Mouse (Mus musculus) intestine, postnatal 0 days (tissue): ENCODE measurements around the gene Med16. TPM values are rescaled to one million over a fixed set of nuclear protein-coding genes. Genes with fewer than 3 reads are reported as not detected.

Experiments
- ATAC-seq: fragments of 200-750 bp; cut with Nextera tagmentation; 2 replicates; pipeline ENCODE4 v1.8.0; 2017; ENCODE audit warnings: mild to moderate bottlenecking, moderate TSS enrichment, moderate library complexity
- H3K27ac ChIP-seq: fragments of 300-500 bp; sonication (generic); 2 replicates; pipeline ENCODE4 v1.5.1; 2014; ENCODE audit warnings: mild to moderate bottlenecking, low read depth, low read length, moderate library complexity
- H3K27me3 ChIP-seq: fragments of 300-500 bp; sonication (generic); replicated peaks from 2 replicates; pipeline ENCODE4 v1.6.1; 2014; ENCODE audit warnings: low read length, mixed read lengths; ENCODE audit not compliant: control insufficient read depth, insufficient read depth
- H3K36me3 ChIP-seq: fragments of 300-500 bp; sonication (generic); 2 replicates; pipeline ENCODE4 v1.6.1; 2014; ENCODE audit warnings: mild to moderate bottlenecking, moderate library complexity; ENCODE audit not compliant: control insufficient read depth, insufficient read depth
- H3K4me1 ChIP-seq: fragments of 300-500 bp; sonication (generic); replicated peaks from 2 replicates; pipeline ENCODE4 v1.6.1; 2014; ENCODE audit warnings: antibody characterized with exemption, low read length, mixed read lengths; ENCODE audit not compliant: control insufficient read depth, insufficient read depth
- H3K4me2 ChIP-seq: fragments of 300-500 bp; sonication (generic); replicated peaks from 2 replicates; pipeline ENCODE4 v1.6.1; 2014; ENCODE audit warnings: low read depth, mild to moderate bottlenecking, moderate library complexity
- H3K4me3 ChIP-seq: fragments of 300-500 bp; sonication (generic); 2 replicates; pipeline ENCODE4 v1.5.1; 2014; ENCODE audit warnings: low read depth, low read length
- H3K9ac ChIP-seq: fragments of 300-500 bp; sonication (generic); 2 replicates; pipeline ENCODE4 v1.6.1; 2014; ENCODE audit warnings: mild to moderate bottlenecking, low read depth, low read length
- H3K9me3 ChIP-seq: fragments of 300-500 bp; sonication (generic); 2 replicates; pipeline ENCODE4 v1.6.1; 2016; ENCODE audit warnings: mixed run types; ENCODE audit not compliant: control insufficient read depth
- CTCF ChIP-seq: sonication (generic); IDR thresholded peaks from 2 replicates; pipeline ENCODE4 v1.5.1; 2016; ENCODE audit warnings: low read depth, mild to moderate bottlenecking, control low read depth, antibody characterized with exemption, moderate library complexity
- WGBS: fragments of 180-500 bp; shearing (Covaris S2); extraction: QIAGEN DNeasy Blood & Tissue Kit; methylation state at CpG from one replicate; pipeline ENCODE4 v1.1.7; 2014; 5-methylcytosine and 5-hydroxymethylcytosine counted together
- polyA plus RNA-seq: library from polyadenylated mRNA; unstranded; fragments of >200 nt; fragmentation: Nextera tagmentation; extraction: Ambion mirVana; gene quantifications from 2 replicates; pipeline ENCODE4 v1.2.1, GENCODE M21; 2015

Gene Med16
- polyA plus RNA-seq, 1 experiment from 2014 or later: 17.8 TPM

- no peak overlapping the region for H3K27ac ChIP-seq
- H3K9me3 ChIP-seq: no peaks in the 10 kb centered on the region
- H3K4me2 ChIP-seq: 0 out of 2 replicates have a peak overlapping the region, but pooled peaks have one; percentile 6
- 0 out of 2 replicates have a peak, but pooled peaks cover 7% of the 10 kb centered on the region for H3K4me1 ChIP-seq
- WGBS: 65% methylated on average over 9 of the region's 11 CpGs
- ATAC-seq: no peak
- peaks cover 12% of the 10 kb centered on the region for H3K27me3 ChIP-seq
- H3K4me3 ChIP-seq: no peak overlapping the region
- no peak for TF ChIP-seq CTCF
- peaks cover 7% of the 10 kb centered on the region for H3K36me3 ChIP-seq
- no peak overlapping the region for H3K9ac ChIP-seq
These were observed 5.6 kb upstream of the Med16 start for GRCm38 (mm10) chr10:79914131-79914947.

GRCm38 (mm10) chr10:79912412-79912811, 3.7 kb upstream of the Med16 start:
- no peak overlapping the region for H3K4me3 ChIP-seq
- no peaks in the 10 kb centered on the region for H3K9me3 ChIP-seq
- H3K27ac ChIP-seq: no peak overlapping the region
- H3K4me1 ChIP-seq: 0 out of 2 replicates have a peak, but pooled peaks cover 7% of the 10 kb centered on the region
- no peak overlapping the region for H3K9ac ChIP-seq
- ATAC-seq: no peak
- 75% methylated on average over 20 of the region's 20 CpGs for WGBS
- no peak overlapping the region for H3K4me2 ChIP-seq
- no peak for TF ChIP-seq CTCF
- peaks cover 7% of the 10 kb centered on the region for H3K36me3 ChIP-seq
- H3K27me3 ChIP-seq: no peaks in the 10 kb centered on the region

DNA sequence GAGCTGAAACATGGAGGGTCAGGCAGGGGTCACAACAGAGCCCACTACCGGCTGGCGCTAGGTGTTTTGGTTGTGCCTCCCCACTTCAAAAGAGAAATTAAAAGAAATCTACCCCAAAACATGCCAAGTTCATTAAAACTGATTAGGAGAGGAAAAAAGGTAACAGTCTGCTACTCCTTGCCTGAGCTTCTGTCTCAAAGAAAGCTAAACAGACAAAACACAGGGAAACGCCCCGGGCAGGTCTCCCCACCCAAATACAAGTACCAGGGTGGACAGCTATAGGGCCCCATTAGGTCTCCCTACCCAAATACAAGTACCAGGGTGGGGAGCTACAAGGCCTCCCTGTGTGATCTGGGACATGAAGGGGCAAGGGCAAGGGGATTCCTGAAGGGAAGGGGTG, 1.8 kb upstream of the Med16 start, which contains the start of gene Gm26602:
Gene Gm26602 (plus strand): TSS at position 301 of the 400 bp plus-strand sequence.
- 100% methylated on average over 4 of the region's 4 CpGs for WGBS
- no peak for TF ChIP-seq CTCF
- H3K4me1 ChIP-seq: no peaks in the 10 kb centered on the region
- ATAC-seq: no peak
- H3K9ac ChIP-seq: no peak within 1 kb of the TSS
- no peak within 1 kb of the TSS for H3K4me3 ChIP-seq
- no peaks in the 10 kb centered on the region for H3K27me3 ChIP-seq
- no peak within 1 kb of the TSS for H3K4me2 ChIP-seq
- H3K27ac ChIP-seq: peak within 1 kb of the TSS; percentile 71; the same call in 1 of the 2 replicates
- peaks cover 21% of the 10 kb centered on the region for H3K36me3 ChIP-seq
- no peaks in the 10 kb centered on the region for H3K9me3 ChIP-seq

DNA sequence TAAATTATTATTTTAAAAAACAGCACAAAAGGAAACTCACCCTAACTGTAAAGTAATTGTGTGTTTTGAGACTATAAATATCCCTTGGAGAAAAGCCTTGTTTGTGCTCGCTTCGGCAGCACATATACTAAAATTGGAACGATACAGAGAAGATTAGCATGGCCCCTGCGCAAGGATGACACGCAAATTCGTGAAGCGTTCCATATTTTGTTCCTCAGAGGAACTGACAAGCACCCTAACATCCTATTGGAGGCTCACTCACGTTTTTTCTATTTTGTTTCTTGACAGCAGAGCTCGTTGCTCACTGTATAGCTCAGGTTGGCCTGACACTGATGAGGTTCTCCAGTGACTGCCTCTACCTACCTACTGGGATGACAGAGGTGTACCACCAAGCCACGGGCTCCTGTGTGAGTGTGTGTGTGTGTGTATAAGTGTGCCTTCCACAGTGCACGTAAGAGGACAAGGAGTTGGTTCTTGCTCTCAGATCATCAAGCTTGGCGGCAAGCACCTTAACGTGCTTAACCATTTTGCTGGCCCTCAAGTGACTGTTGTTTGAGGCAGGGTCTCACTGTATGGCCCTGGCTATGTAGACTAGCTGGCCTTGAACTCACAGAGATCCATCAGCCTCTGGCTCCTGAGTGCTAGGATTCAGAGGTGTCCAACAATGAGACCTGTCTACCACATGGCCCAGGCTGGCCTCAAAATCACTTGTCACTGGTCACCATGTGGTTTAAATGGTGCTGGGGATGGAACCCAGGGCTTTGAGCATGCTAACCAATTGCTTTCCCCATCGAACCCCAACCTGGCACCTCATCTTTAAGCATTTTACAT, 584 bp upstream of the Med16 start:
- no peaks in the 10 kb centered on the region for H3K27me3 ChIP-seq
- H3K27ac ChIP-seq: peak overlapping the region; percentile 96
- H3K4me2 ChIP-seq: peak overlapping the region; percentile 60
- H3K4me3 ChIP-seq: peak overlapping the region; percentile 82
- H3K9me3 ChIP-seq: no peaks in the 10 kb centered on the region
- ATAC-seq: peak; percentile 16; the same call in 1 of the 2 replicates
- TF ChIP-seq CTCF: no peak
- H3K9ac ChIP-seq: peak overlapping the region; percentile 89
- peaks cover 29% of the 10 kb centered on the region for H3K36me3 ChIP-seq
- 25% methylated on average over 14 of the region's 14 CpGs for WGBS
- no peaks in the 10 kb centered on the region for H3K4me1 ChIP-seq

DNA sequence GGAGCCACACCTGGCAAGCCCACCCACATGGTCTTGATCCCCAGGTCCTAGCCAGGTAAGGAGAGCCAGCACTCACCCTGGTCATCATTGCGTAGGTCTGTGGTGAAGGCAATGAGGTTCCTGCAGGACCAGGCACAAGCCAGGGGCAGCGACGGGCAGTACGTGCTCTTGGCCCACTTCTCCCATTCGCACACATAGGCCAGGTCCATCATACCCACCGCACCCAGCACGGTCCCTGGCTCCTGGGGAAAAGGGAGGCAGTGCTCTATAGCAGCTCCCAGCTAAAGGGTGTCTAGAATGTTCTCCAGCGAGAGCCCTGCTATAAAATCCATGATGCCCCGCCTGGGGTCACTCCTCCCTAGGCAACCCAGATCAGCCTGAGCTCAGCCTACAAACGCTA, 1.3 kb downstream of the Med16 start:
- H3K4me3 ChIP-seq: no peak overlapping the region
- no peaks in the 10 kb centered on the region for H3K4me1 ChIP-seq
- no peaks in the 10 kb centered on the region for H3K9me3 ChIP-seq
- no peak for ATAC-seq
- WGBS: 89% methylated on average over 10 of the region's 10 CpGs
- TF ChIP-seq CTCF: no peak
- H3K4me2 ChIP-seq: no peak overlapping the region
- peaks cover 42% of the 10 kb centered on the region for H3K36me3 ChIP-seq
- H3K27me3 ChIP-seq: no peaks in the 10 kb centered on the region
- H3K27ac ChIP-seq: no peak overlapping the region
- H3K9ac ChIP-seq: no peak overlapping the region

GRCm38 (mm10) chr10:79906712-79907111, 2.0 kb downstream of the Med16 start:
- Histone ChIP-seq H3K4me2 (no peak overlapping the region), H3K27me3 (no peaks in the 10 kb centered on the region), H3K9ac (no peak overlapping the region), H3K9me3 (no peaks in the 10 kb centered on the region), H3K4me3 (no peak overlapping the region), H3K4me1 (no peaks in the 10 kb centered on the region), H3K27ac (no peak overlapping the region), H3K36me3 (peaks cover 42% of the 10 kb centered on the region)
- no peak for ATAC-seq
- WGBS: 93% methylated on average over 9 of the region's 9 CpGs
- no peak for TF ChIP-seq CTCF
